Mouse (Mus musculus): ENCODE results near the gene Tsga13.

The Tsga13 gene

DNA sequence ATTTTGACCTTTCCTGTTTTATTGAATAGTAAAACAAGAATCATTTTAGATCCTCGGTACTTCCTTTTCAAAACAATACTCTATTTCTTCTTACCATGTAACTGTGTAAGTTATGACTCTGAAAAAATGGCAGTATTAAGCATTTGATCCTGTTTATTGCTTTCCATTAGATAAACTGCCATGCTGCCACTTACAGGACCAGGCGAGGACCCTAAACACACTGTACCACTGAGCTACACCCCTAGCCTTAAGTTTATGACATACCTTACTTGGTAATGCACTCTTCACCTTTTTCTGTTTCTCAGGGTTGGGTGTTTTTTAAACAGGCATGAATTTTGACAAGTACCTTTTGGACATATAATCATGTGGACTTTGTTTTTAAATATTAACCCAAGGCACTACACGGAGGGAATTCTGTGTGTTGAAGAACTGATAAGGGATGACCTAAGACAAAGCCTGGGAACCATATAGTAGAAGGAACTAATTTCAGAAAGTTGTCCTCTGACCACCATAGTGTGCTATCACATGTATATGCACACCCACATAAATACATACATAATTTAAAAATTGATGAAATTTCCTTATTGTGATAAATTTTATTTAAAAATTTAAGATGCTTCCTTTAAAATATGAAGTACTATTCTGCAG, 50.2 kb downstream of the Tsga13 start:
- no peak for DNase-seq (ENCODE audit: extremely low spot score, low read depth, low spot score)

DNA sequence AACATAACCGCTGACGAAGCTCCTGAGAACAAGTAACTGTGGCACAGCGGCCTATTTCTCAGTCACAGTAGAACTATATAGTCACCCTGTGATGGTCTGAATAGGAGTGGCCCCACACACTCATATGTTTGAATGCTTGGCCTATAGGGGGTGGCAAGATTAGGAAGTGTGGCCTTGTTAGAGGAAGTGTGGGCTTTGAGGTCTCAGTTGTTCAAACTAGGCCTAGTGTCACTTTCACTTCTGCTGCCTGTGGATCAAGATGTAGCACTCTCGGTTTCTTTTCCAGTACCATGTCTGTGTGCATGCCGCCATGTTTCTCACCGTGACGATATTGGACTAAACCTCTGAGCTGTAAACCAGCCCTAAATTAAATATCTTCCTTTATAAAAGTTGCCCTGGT, 59.4 kb downstream of the Tsga13 start:
- DNase-seq (ENCODE audit: extremely low spot score, low read depth, low spot score) = no peak

DNA sequence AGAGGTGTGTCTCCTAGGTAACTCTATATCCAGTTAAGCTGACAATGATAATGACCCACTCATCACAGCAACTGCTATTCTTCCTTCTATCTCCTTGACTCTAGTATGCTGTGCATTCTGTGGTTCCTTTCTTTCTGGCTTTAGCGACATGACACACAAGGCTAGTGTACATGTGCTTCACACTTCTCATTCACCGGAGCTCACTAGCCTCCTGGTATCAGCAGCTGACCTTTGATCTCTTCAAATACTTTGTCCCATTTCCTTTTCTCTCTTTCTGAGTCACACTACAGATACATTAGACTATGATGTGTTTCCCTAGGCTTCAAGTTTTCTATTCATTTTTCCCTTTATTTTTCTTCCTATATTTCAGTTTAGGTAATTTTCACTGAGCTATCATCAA, 60.2 kb downstream of the Tsga13 start:
- no peak for DNase-seq (ENCODE audit: extremely low spot score, low read depth, low spot score)

DNA sequence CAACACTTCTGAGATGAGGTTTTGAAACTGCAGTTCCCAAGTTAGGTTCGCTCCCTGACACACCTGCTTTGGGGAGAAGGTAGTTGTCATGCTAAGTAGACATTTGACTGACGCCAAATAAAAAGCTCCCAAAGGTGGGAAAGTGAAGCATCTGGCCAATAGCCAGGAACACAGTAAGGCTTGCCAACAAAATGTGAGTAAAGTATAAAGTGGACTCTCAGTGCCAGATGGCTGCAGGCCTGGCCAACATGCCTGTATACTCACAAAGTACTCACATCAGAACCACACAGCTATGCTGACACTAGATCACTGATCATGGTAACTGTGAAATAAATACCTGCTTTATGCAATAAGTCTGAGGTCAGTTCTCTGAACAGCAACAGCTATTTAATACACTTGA, 65.6 kb downstream of the Tsga13 start:
- DNase-seq (ENCODE audit: extremely low spot score, low read depth, low spot score) = no peak

Data from hindlimb bud, embryonic 11.5 days (tissue).